Comparison of ENCODE assay signal across 7 mouse cellular contexts in genomic region chr7:45062239-45062835, GRCm38 (mm10). TPM values are rescaled to one million over a fixed set of nuclear protein-coding genes. Genes with fewer than 3 reads are reported as not detected.
DNase-seq lines count a peak whose midpoint lies in the region; ATAC-seq lines count a peak whose summit lies in the region.

Gene Nosip (plus strand): TSS chr7:45062429.
Gene Prrg2 (minus strand): TSS chr7:45062677.

- peak; percentile 91 for ATAC-seq in intestine, embryonic 15.5 days

- peak within 1 kb of the TSS; percentile 72 for H3K4me3 ChIP-seq in intestine, embryonic 15.5 days (replicated peaks)
- peak within 1 kb of the TSS; percentile 70 for H3K4me3 ChIP-seq in midbrain, embryonic 10.5 days

- H3K36me3 ChIP-seq in intestine, embryonic 15.5 days: no peaks in the 10 kb centered on the region
- H3K36me3 ChIP-seq in midbrain, embryonic 10.5 days: no peaks in the 10 kb centered on the region

- under 1% methylated on average over 31 of the region's 31 CpGs for WGBS in intestine, embryonic 15.5 days
- under 1% methylated on average over 31 of the region's 31 CpGs for WGBS in midbrain, embryonic 10.5 days

- peak within 1 kb of the TSS; percentile 62 for H3K9ac ChIP-seq in intestine, embryonic 15.5 days

- H3K4me2 ChIP-seq in intestine, embryonic 15.5 days (replicated peaks): peak within 1 kb of the TSS; percentile 61

- intact Hi-C loops in gastrocnemius, postnatal 36 days (cut with DNase I): no loop called here
- intact Hi-C loops in left cerebral cortex, postnatal 25 days (cut with DNase I): no loop called here

- peak; percentile 96 for DNase-seq in adrenal gland, adult 2 months
- peak; percentile 94 for DNase-seq in embryo, embryonic 11.5 days (ENCODE audit: low read depth, low spot score)
- DNase-seq in gastrocnemius, postnatal 36 days: peak; percentile 92
- DNase-seq in left cerebral cortex, postnatal 25 days (ENCODE audit: low spot score in 2 of 2): peak; percentile 94 to 98
- peak; percentile 96 for DNase-seq in midbrain, embryonic 10.5 days (ENCODE audit: low spot score)
- peak; percentile 88 for DNase-seq in right cerebral cortex, postnatal 4 days

- no peaks in the 10 kb centered on the region for H3K27me3 ChIP-seq in intestine, embryonic 15.5 days (replicated peaks)
- H3K27me3 ChIP-seq in midbrain, embryonic 10.5 days (ENCODE audit: low read depth, poor library complexity, severe bottlenecking): no peaks in the 10 kb centered on the region

- peaks cover 10% of the 10 kb centered on the region for H3K4me1 ChIP-seq in intestine, embryonic 15.5 days (replicated peaks)
- H3K4me1 ChIP-seq in midbrain, embryonic 10.5 days: peaks cover 43% of the 10 kb centered on the region

- peak within 1 kb of the TSS; percentile 93 for H3K27ac ChIP-seq in intestine, embryonic 15.5 days
- H3K27ac ChIP-seq in midbrain, embryonic 10.5 days (replicated peaks): peak within 1 kb of the TSS; percentile 88

- no peaks in the 10 kb centered on the region for H3K9me3 ChIP-seq in intestine, embryonic 15.5 days
- no peaks in the 10 kb centered on the region for H3K9me3 ChIP-seq in midbrain, embryonic 10.5 days (replicated peaks)

RNA-seq across cellular contexts. Expression of gene Nosip, which starts in this region (rescaled TPM):
- total RNA-seq in adrenal gland, adult 2 months (2021): 10 to 100 TPM; 40.2 to 58.1 TPM
- polyA plus RNA-seq in adrenal gland, adult 2 months (2012; rRNA removed): 89.9 and 97.9 TPM in 2 replicates
- 10 to 100 TPM; 29.0 to 30.8 TPM for total RNA-seq in gastrocnemius, postnatal 36 days (2021)
- 49.5 and 50.5 TPM in 2 replicates for polyA plus RNA-seq in intestine, embryonic 15.5 days (2015; fragmentation: Nextera tagmentation; extraction: Ambion mirVana)
- 10 to 100 TPM; 48.5 to 53.0 TPM for total RNA-seq in left cerebral cortex, postnatal 25 days (2021)
- 63.0 and 66.7 TPM in 2 replicates for polyA plus RNA-seq in midbrain, embryonic 10.5 days (2016; fragmentation: Nextera tagmentation; extraction: Ambion mirVana)

RNA-seq across cellular contexts. Expression of gene Prrg2, which starts in this region (rescaled TPM):
- 10 to 100 TPM; 20.9 to 21.9 TPM for total RNA-seq in adrenal gland, adult 2 months (2021)
- 70.3 and 85.2 TPM in 2 replicates for polyA plus RNA-seq in adrenal gland, adult 2 months (2012; rRNA removed)
- total RNA-seq in gastrocnemius, postnatal 36 days (2021): 1 to 10 TPM; 8.0 to 8.8 TPM
- polyA plus RNA-seq in intestine, embryonic 15.5 days (2015; fragmentation: Nextera tagmentation; extraction: Ambion mirVana): 29.2 and 29.5 TPM in 2 replicates
- total RNA-seq in left cerebral cortex, postnatal 25 days (2021): 1 to 10 TPM; 7.3 to 7.6 TPM
- 17.0 and 17.3 TPM in 2 replicates for polyA plus RNA-seq in midbrain, embryonic 10.5 days (2016; fragmentation: Nextera tagmentation; extraction: Ambion mirVana)

Comparison
In these comparisons a context has a peak if more than half of its experiments do, and no peak if none do; other contexts are left out.
1. Peak in every context shown above with its lines: DNase-seq, ATAC-seq, H3K4me3 ChIP-seq and H3K27ac ChIP-seq.